Mouse (Mus musculus): ENCODE measurements around the gene Atp8b2. TPM values are rescaled to one million over a fixed set of nuclear protein-coding genes. Genes with fewer than 3 reads are reported as not detected.

The Atp8b2 gene
- polyA plus RNA-seq (2014; fragmentation: Nextera tagmentation; extraction: Ambion mirVana), result 12.8 and 14.9 TPM in 2 replicates

DNA sequence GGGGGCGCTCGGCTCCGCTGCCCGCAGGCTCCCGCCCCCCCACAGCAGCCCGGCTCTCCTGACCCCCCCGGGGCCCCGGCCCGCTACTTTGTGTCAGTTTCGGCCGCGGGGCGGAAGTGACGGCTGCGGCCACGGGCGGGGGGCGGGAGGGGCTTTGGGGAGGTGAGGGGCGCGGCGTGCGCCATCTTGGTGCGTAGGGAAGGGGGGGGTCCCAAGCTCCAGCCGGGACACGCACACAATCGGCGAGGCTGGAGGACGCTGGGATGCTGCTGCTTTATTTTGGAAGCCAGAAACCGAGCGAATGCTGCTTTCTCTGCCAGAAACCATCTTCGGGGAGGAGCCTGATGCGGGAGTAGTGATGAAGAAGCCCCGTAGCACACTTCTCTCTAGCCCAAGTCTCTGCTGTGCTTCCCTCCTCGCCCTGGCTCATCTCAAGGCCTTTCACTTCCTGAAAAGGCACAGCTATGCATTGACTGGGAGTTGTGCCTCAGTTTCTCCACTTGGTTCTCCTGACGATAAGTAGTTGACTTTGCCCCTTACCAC lies at the start of gene Atp8b2:
Gene Atp8b2 (minus strand): TSS at position 288 of the 543 bp plus-strand sequence.
- WGBS, result under 1% methylated on average over 32 of the region's 35 CpGs
- Histone ChIP-seq H3K27me3 (ENCODE audit: control insufficient read depth, insufficient read depth, low read length) (no peaks in the 10 kb centered on the region), H3K4me3 (ENCODE audit: low read depth, low read length) (peak within 1 kb of the TSS; percentile 85), H3K4me2 (ENCODE audit: low read depth, severe bottlenecking) (peak within 1 kb of the TSS; percentile 97), H3K4me1 (ENCODE audit: control insufficient read depth, insufficient read depth, low read length) (peaks cover 30% of the 10 kb centered on the region), H3K36me3 (ENCODE audit: control insufficient read depth, insufficient read depth, low read length) (peaks cover 4% of the 10 kb centered on the region; the same call in 1 of the 2 replicates), H3K9me3 (ENCODE audit: control insufficient read depth, low read length) (no peaks in the 10 kb centered on the region), H3K9ac (ENCODE audit: low read length) (peak within 1 kb of the TSS; percentile 85), H3K27ac (replicated peaks; ENCODE audit: low read depth, low read length) (peak within 1 kb of the TSS; percentile 72)
- ATAC-seq (ENCODE audit: insufficient number of reproducible peaks, low FRiP score, low TSS enrichment, low read depth) (peak; percentile 50), DNase-seq (ENCODE audit: low spot score) (peak; percentile 81)

DNA sequence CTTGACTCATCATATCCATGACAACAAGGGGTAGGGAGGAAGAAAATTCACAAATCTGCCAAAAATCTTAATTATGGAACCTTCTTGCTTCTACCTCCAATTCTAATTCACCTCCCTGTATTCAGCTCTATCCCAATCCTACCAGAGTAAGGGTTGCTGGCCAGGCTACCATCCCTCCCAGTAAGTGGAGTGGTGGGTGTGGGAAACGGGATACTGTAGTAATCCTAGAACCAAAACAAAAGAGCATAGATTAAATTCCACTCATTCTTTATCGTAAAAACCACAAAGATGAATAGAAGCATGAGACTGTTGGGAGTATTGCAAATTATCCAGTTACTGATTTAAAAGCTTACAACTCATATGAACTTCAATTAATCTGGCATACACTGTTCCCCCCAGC lies 47.0 kb upstream of the Atp8b2 start:
- WGBS, result 80% methylated on average over 2 of the region's 2 CpGs

GRCm38 (mm10) chr3:90004091-90004796 lies 40.9 kb upstream of the Atp8b2 start:
- Histone ChIP-seq H3K9ac (ENCODE audit: low read length) (no peak overlapping the region), H3K27me3 (ENCODE audit: control insufficient read depth, insufficient read depth, low read length) (no peaks in the 10 kb centered on the region), H3K36me3 (ENCODE audit: control insufficient read depth, insufficient read depth, low read length) (peaks cover 24% of the 10 kb centered on the region), H3K4me3 (ENCODE audit: low read depth, low read length) (no peak overlapping the region), H3K9me3 (ENCODE audit: control insufficient read depth, low read length) (no peaks in the 10 kb centered on the region), H3K27ac (replicated peaks; ENCODE audit: low read depth, low read length) (no peak overlapping the region), H3K4me2 (ENCODE audit: low read depth, severe bottlenecking) (no peak overlapping the region), H3K4me1 (ENCODE audit: control insufficient read depth, insufficient read depth, low read length) (0 out of 2 replicates have a peak, but pooled peaks cover 7% of the 10 kb centered on the region)
- 53% methylated on average over 3 of the region's 3 CpGs for WGBS
- ATAC-seq (ENCODE audit: insufficient number of reproducible peaks, low FRiP score, low TSS enrichment, low read depth) (no peak), DNase-seq (ENCODE audit: low spot score) (no peak)

More for the DNA sequence above, 47.0 kb upstream of the Atp8b2 start:
- Histone ChIP-seq H3K27ac (replicated peaks; ENCODE audit: low read depth, low read length) (no peak overlapping the region), H3K27me3 (ENCODE audit: control insufficient read depth, insufficient read depth, low read length) (no peaks in the 10 kb centered on the region), H3K36me3 (ENCODE audit: control insufficient read depth, insufficient read depth, low read length) (peaks cover 33% of the 10 kb centered on the region), H3K4me1 (ENCODE audit: control insufficient read depth, insufficient read depth, low read length) (no peaks in the 10 kb centered on the region), H3K9ac (ENCODE audit: low read length) (no peak overlapping the region), H3K4me3 (ENCODE audit: low read depth, low read length) (no peak overlapping the region), H3K9me3 (ENCODE audit: control insufficient read depth, low read length) (no peaks in the 10 kb centered on the region), H3K4me2 (ENCODE audit: low read depth, severe bottlenecking) (no peak overlapping the region)
- ATAC-seq (ENCODE audit: insufficient number of reproducible peaks, low FRiP score, low TSS enrichment, low read depth) (no peak), DNase-seq (ENCODE audit: low spot score) (no peak)

- ATAC-seq (ENCODE audit: insufficient number of reproducible peaks, low FRiP score, low TSS enrichment, low read depth) (no peak), DNase-seq (ENCODE audit: low spot score) (no peak)
- Histone ChIP-seq H3K9me3 (ENCODE audit: control insufficient read depth, low read length) (no peaks in the 10 kb centered on the region), H3K4me2 (ENCODE audit: low read depth, severe bottlenecking) (peak overlapping the region; percentile 85), H3K36me3 (ENCODE audit: control insufficient read depth, insufficient read depth, low read length) (peaks cover 19% of the 10 kb centered on the region), H3K9ac (ENCODE audit: low read length) (peak overlapping the region; percentile 74; the same call in 1 of the 2 replicates), H3K4me1 (ENCODE audit: control insufficient read depth, insufficient read depth, low read length) (0 out of 2 replicates have a peak, but pooled peaks cover 7% of the 10 kb centered on the region), H3K27me3 (ENCODE audit: control insufficient read depth, insufficient read depth, low read length) (no peaks in the 10 kb centered on the region), H3K27ac (replicated peaks; ENCODE audit: low read depth, low read length) (peak overlapping the region; percentile 95), H3K4me3 (ENCODE audit: low read depth, low read length) (no peak overlapping the region)
- WGBS, result 76% methylated on average over 4 of the region's 4 CpGs
Observed at GRCm38 (mm10) chr3:89999830-90000229, 36.5 kb upstream of the Atp8b2 start.

- Histone ChIP-seq H3K9ac (ENCODE audit: low read length) (peak overlapping the region; percentile 74), H3K4me3 (ENCODE audit: low read depth, low read length) (peak overlapping the region; percentile 70), H3K36me3 (ENCODE audit: control insufficient read depth, insufficient read depth, low read length) (peaks cover 21% of the 10 kb centered on the region), H3K27me3 (ENCODE audit: control insufficient read depth, insufficient read depth, low read length) (no peaks in the 10 kb centered on the region), H3K4me2 (ENCODE audit: low read depth, severe bottlenecking) (peak overlapping the region; percentile 85), H3K27ac (replicated peaks; ENCODE audit: low read depth, low read length) (peak overlapping the region; percentile 95), H3K4me1 (ENCODE audit: control insufficient read depth, insufficient read depth, low read length) (0 out of 2 replicates have a peak, but pooled peaks cover 7% of the 10 kb centered on the region), H3K9me3 (ENCODE audit: control insufficient read depth, low read length) (no peaks in the 10 kb centered on the region)
- WGBS, result 4% methylated on average over 8 of the region's 8 CpGs
- peak; percentile 79 for DNase-seq (ENCODE audit: low spot score)
- ATAC-seq (ENCODE audit: insufficient number of reproducible peaks, low FRiP score, low TSS enrichment, low read depth), result peak; percentile 76
Observed at GRCm38 (mm10) chr3:89999090-89999489, 35.8 kb upstream of the Atp8b2 start.

GRCm38 (mm10) chr3:89998612-89999054 lies 35.3 kb upstream of the Atp8b2 start, which contains the start of gene Hax1:
TSS of gene Hax1 (minus strand) at chr3:89998780.
- H3K36me3 ChIP-seq (ENCODE audit: control insufficient read depth, insufficient read depth, low read length), result peaks cover 24% of the 10 kb centered on the region

DNA sequence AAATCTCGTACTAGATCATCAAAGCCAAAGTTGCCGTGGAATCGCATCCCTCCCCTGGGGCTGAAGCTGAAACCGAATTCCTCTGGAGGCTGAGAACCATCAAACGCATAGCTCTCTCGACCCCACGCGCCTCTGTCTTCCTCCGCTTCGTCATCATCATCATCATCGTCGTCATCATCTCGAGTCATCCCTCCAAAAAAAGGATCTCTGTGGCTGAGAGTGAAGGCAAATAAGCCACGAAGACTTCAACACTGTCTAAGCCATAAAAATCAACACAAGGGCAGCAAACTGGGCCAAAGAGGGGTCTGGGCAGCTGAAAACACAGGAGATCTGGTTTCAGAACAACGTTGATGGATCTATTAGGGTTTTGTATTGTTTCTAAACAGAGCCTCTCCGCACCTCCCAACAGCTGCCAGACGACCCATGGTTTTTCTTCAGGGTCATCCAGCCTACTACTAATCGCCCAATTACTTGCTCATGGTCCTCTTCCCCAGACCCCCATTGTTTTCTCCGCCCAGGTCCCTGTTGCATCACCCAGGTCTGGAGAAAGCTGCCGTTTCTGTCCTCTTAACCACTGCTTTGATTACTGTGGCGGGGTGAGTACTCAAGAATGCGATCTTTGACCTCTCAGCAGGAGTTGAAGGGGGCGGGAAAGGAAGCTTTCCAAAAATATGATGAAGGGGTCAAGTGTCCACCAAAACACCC lies 34.6 kb upstream of the Atp8b2 start:
- 0 out of 2 replicates have a peak, but pooled peaks cover 7% of the 10 kb centered on the region for H3K4me1 ChIP-seq (ENCODE audit: control insufficient read depth, insufficient read depth, low read length)
- peak overlapping the region; percentile 83 for H3K9ac ChIP-seq (ENCODE audit: low read length)
- no peaks in the 10 kb centered on the region for H3K9me3 ChIP-seq (ENCODE audit: control insufficient read depth, low read length)
- H3K4me2 ChIP-seq (ENCODE audit: low read depth, severe bottlenecking), result peak overlapping the region; percentile 85
- peak overlapping the region; percentile 70 for H3K4me3 ChIP-seq (ENCODE audit: low read depth, low read length)
- WGBS, result 7% methylated on average over 20 of the region's 23 CpGs
- DNase-seq (ENCODE audit: low spot score), result peak; percentile 62
- no peaks in the 10 kb centered on the region for H3K27me3 ChIP-seq (ENCODE audit: control insufficient read depth, insufficient read depth, low read length)
- peak overlapping the region; percentile 95 for H3K27ac ChIP-seq (replicated peaks; ENCODE audit: low read depth, low read length)
- peaks cover 21% of the 10 kb centered on the region for H3K36me3 ChIP-seq (ENCODE audit: control insufficient read depth, insufficient read depth, low read length)
- ATAC-seq (ENCODE audit: insufficient number of reproducible peaks, low FRiP score, low TSS enrichment, low read depth), result peak; percentile 49

More at GRCm38 (mm10) chr3:89998612-89999054, 35.3 kb upstream of the Atp8b2 start, which contains the start of gene Hax1:
- H3K4me2 ChIP-seq (ENCODE audit: low read depth, severe bottlenecking), result peak within 1 kb of the TSS; percentile 85
- H3K9me3 ChIP-seq (ENCODE audit: control insufficient read depth, low read length), result no peaks in the 10 kb centered on the region
- DNase-seq (ENCODE audit: low spot score) (peak; percentile 96), ATAC-seq (ENCODE audit: insufficient number of reproducible peaks, low FRiP score, low TSS enrichment, low read depth) (peak; percentile 89)
- H3K4me1 ChIP-seq (ENCODE audit: control insufficient read depth, insufficient read depth, low read length), result 0 out of 2 replicates have a peak, but pooled peaks cover 7% of the 10 kb centered on the region
- under 1% methylated on average over 26 of the region's 26 CpGs for WGBS
- peak within 1 kb of the TSS; percentile 95 for H3K27ac ChIP-seq (replicated peaks; ENCODE audit: low read depth, low read length)
- peak within 1 kb of the TSS; percentile 70 for H3K4me3 ChIP-seq (ENCODE audit: low read depth, low read length)
- peak within 1 kb of the TSS; percentile 83 for H3K9ac ChIP-seq (ENCODE audit: low read length)
- H3K27me3 ChIP-seq (ENCODE audit: control insufficient read depth, insufficient read depth, low read length), result no peaks in the 10 kb centered on the region
